Mouse (Mus musculus): ENCODE measurements around the gene Btnl4.

Gene Btnl4

GRCm38 (mm10) chr17:34427597-34427996, 49.5 kb downstream of the Btnl4 start:
- DNase-seq, result no peak

GRCm38 (mm10) chr17:34420014-34420413, 57.1 kb downstream of the Btnl4 start:
- no peak for DNase-seq
